Mouse (Mus musculus) testis, postnatal 14 days (tissue): Measurements from ENCODE around the gene Cdt1.

Source experiments
- DNase-seq: peaks from one replicate; pipeline ENCODE4 v3.0.0; 2021; ENCODE audit warnings: low spot score

Gene Cdt1

GRCm38 (mm10) chr8:122574264-122574663 lies 6.4 kb downstream of the Cdt1 start:
- DNase-seq: no peak

- DNase-seq: no peak
Observed at GRCm38 (mm10) chr8:122574667-122575251, 6.9 kb downstream of the Cdt1 start.

GRCm38 (mm10) chr8:122575286-122575685 lies 7.5 kb downstream of the Cdt1 start:
- no peak for DNase-seq

- no peak for DNase-seq
Observed at GRCm38 (mm10) chr8:122575735-122576647, 8.2 kb downstream of the Cdt1 start.

GRCm38 (mm10) chr8:122576648-122577022 lies 8.8 kb downstream of the Cdt1 start, which contains the start of gene Aprt:
Gene Aprt (minus strand): TSS chr8:122576909.
- DNase-seq: peak; percentile 92

GRCm38 (mm10) chr8:122577116-122577515 lies 9.3 kb downstream of the Cdt1 start:
- DNase-seq: no peak

GRCm38 (mm10) chr8:122579196-122579595 lies 11.4 kb downstream of the Cdt1 start:
- DNase-seq: no peak

GRCm38 (mm10) chr8:122580926-122581325 lies 13.1 kb downstream of the Cdt1 start:
- DNase-seq: no peak

GRCm38 (mm10) chr8:122584981-122585380 lies 17.2 kb downstream of the Cdt1 start:
- no peak for DNase-seq

GRCm38 (mm10) chr8:122585411-122585891 lies 17.6 kb downstream of the Cdt1 start:
- DNase-seq: no peak

- no peak for DNase-seq
Observed at GRCm38 (mm10) chr8:122586171-122586570, 18.4 kb downstream of the Cdt1 start.

- no peak for DNase-seq
Observed at GRCm38 (mm10) chr8:122586749-122587148, 18.9 kb downstream of the Cdt1 start.

- no peak for DNase-seq
Observed at GRCm38 (mm10) chr8:122593240-122593639, 25.4 kb downstream of the Cdt1 start.

GRCm38 (mm10) chr8:122593783-122594507 lies 26.1 kb downstream of the Cdt1 start:
- no peak for DNase-seq

- no peak for DNase-seq
Observed at GRCm38 (mm10) chr8:122596031-122596430, 28.2 kb downstream of the Cdt1 start.

- DNase-seq: no peak
Observed at GRCm38 (mm10) chr8:122600666-122601065, 32.9 kb downstream of the Cdt1 start.

GRCm38 (mm10) chr8:122604640-122605039 lies 36.8 kb downstream of the Cdt1 start:
- no peak for DNase-seq

- DNase-seq: no peak
Observed at GRCm38 (mm10) chr8:122605367-122605766, 37.6 kb downstream of the Cdt1 start.

GRCm38 (mm10) chr8:122606810-122607209 lies 39.0 kb downstream of the Cdt1 start:
- no peak for DNase-seq

- DNase-seq: no peak
Observed at GRCm38 (mm10) chr8:122610209-122610608, 42.4 kb downstream of the Cdt1 start.

GRCm38 (mm10) chr8:122610612-122611277 lies 42.9 kb downstream of the Cdt1 start:
- no peak for DNase-seq
